Mouse (Mus musculus) frontal cortex, postnatal 10 days (tissue): ENCODE measurements around the gene Spag4.

Experiments
- DNase-seq, 2 experiments: peaks; one replicate each; pipeline ENCODE4 v3.0.0; 2022; ENCODE audit warnings: low spot score in 2 of 2, mixed read lengths in 1 of 2

The Spag4 gene

GRCm38 (mm10) chr2:156065099-156066041 is at the start of gene Spag4:
Spag4 (plus strand) TSS chr2:156065175.
- DNase-seq: peak; percentile 48 to 68

- no peak for DNase-seq
These were observed 46.9 kb upstream of the Spag4 start for GRCm38 (mm10) chr2:156018106-156018505.

- no peak for DNase-seq
These were observed 43.8 kb upstream of the Spag4 start for GRCm38 (mm10) chr2:156021219-156021618.

GRCm38 (mm10) chr2:156021765-156022164 is 43.2 kb upstream of the Spag4 start:
- no peak for DNase-seq

GRCm38 (mm10) chr2:156025482-156025881 is 39.5 kb upstream of the Spag4 start:
- DNase-seq: no peak

GRCm38 (mm10) chr2:156039390-156039789 is 25.6 kb upstream of the Spag4 start:
- no peak for DNase-seq

- no peak for DNase-seq
These were observed 22.1 kb upstream of the Spag4 start for GRCm38 (mm10) chr2:156042903-156043302.

GRCm38 (mm10) chr2:156047929-156048328 is 17.0 kb upstream of the Spag4 start:
- no peak for DNase-seq

GRCm38 (mm10) chr2:156052816-156053215 is 12.2 kb upstream of the Spag4 start, which contains the start of gene Fer1l4:
Fer1l4 (minus strand) TSS chr2:156052947.
- DNase-seq: no peak

GRCm38 (mm10) chr2:156066126-156066525 is 1.2 kb downstream of the Spag4 start:
- DNase-seq: no peak

- no peak for DNase-seq
These were observed 2.9 kb downstream of the Spag4 start for GRCm38 (mm10) chr2:156067916-156068315.

GRCm38 (mm10) chr2:156071236-156071635 is 6.3 kb downstream of the Spag4 start:
- DNase-seq: no peak

GRCm38 (mm10) chr2:156073725-156074124 is 8.8 kb downstream of the Spag4 start:
- no peak for DNase-seq

- DNase-seq: no peak
These were observed 12.5 kb downstream of the Spag4 start for GRCm38 (mm10) chr2:156077461-156077860.

- no peak for DNase-seq
These were observed 13.6 kb downstream of the Spag4 start for GRCm38 (mm10) chr2:156078421-156079182.

GRCm38 (mm10) chr2:156079183-156079560 is 14.2 kb downstream of the Spag4 start:
- no peak for DNase-seq

GRCm38 (mm10) chr2:156079674-156080073 is 14.7 kb downstream of the Spag4 start:
- no peak for DNase-seq

- DNase-seq: no peak
These were observed 15.4 kb downstream of the Spag4 start for GRCm38 (mm10) chr2:156080391-156080790.

GRCm38 (mm10) chr2:156084541-156084940 is 19.6 kb downstream of the Spag4 start:
- no peak for DNase-seq

GRCm38 (mm10) chr2:156087391-156088110 is 22.6 kb downstream of the Spag4 start:
- no peak for DNase-seq

- DNase-seq: no peak
These were observed 24.8 kb downstream of the Spag4 start for GRCm38 (mm10) chr2:156089799-156090198.

GRCm38 (mm10) chr2:156091926-156092325 is 27.0 kb downstream of the Spag4 start:
- DNase-seq: no peak
